Mouse (Mus musculus) urinary bladder, postnatal 10 days (tissue): ENCODE data around the gene Acot5.
A peak's percentile ranks its signal among the peaks of the same experiment; 100 is the strongest.
"Not testable (repeated sequence)": the region's sequence is repeated elsewhere in the genome, so short reads cannot be mapped to it uniquely, and the experiment has no call there.

Experiments used
- DNase-seq: peaks from one replicate; pipeline ENCODE4 v3.0.0; 2022; ENCODE audit warnings: low spot score

Gene Acot5

DNA sequence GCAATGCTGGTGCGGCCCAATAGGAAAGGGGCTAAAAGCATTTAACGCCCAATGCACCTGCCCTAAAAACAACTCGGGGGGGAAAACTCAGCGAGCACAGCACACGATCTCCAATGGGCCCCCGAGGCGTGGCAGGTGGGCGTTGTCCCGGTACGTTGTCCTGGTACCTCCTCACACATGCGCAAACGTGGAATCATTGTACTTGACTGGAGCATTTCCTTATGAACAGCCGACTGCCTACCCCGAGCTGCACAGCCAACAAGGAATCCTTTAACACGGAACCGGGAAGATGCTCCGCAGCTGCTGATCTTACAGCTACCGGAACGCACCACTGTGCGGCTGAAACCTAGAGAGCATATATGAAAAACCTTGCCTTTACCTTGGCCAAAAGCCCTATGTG is 6.8 kb upstream of the Acot5 start:
- no peak for DNase-seq

DNA sequence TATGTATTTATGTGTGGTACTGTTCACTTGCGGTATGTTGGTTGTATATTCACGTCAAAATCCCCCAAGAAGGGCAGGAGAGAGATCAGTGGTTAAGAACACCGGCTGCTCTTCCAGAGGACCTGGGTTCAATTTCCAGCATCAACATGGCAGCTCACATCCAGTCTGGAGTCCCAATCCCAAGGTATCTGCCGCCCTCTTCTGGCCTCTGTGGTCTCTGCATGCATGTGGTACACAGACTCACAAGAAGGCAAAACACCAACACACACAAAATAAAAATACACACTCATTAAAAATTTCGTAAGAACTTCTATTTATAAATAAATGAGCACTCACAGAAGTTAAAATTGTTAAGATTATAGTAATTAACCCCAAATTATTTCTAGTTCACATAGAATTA is 5.9 kb upstream of the Acot5 start:
- no peak for DNase-seq

DNA sequence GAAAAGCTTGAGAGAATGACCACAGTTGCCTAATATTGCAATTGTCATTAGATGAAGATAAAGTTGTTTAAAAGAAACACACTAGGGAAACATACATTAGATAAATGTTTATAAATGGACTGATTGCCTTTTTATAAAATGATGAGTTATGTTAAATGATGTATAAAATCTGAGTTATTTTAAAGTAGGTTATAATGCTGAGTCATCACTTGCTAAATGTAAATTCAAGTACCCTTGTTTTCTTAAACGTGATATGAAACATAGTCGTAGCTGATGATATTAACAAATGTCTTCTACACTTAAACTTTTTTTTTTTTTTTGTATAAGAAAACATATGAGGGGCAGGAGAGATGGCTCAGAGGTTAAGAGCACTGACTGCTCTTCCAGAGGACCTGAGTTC is 5.3 kb upstream of the Acot5 start:
- no peak for DNase-seq

DNA sequence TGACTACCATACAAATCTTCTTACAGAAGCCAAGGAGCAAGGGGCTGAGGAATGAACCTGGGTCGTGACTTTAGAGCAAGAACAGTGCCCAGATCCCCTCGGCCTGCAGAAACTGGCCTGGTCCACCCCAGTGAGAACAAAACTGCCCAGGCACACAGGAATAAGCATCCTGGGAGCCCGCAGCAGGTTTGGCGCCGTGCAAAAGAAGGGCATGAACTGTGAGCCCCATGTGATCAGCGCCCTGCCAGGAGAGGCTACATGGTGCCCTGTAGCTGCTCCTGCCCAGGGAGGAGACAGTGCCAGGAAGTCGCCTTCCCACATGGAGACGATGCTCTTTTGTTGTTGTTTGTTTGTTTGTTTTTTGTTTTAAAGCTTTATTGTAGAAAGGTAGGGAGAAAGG is 4.5 kb upstream of the Acot5 start:
- no peak for DNase-seq

DNA sequence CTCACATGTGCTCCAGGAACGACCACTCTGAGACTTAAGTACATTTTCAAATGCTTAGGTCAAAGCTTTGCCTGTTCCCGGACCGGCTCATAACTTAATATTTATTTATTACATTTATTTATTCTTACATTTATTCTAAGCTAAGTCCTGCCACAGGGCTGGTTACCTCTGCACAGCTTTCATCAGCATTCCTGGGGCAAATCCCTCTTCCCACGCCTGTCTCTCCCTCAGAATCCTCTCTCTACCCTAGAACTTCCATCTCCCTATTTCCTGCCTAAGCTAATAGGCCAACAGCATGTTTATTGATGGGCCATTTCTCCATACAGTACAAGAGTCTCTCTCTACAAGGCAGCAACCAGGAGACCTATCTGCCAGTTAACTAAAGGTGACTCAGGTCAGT is 1.4 kb upstream of the Acot5 start:
- no peak for DNase-seq

DNA sequence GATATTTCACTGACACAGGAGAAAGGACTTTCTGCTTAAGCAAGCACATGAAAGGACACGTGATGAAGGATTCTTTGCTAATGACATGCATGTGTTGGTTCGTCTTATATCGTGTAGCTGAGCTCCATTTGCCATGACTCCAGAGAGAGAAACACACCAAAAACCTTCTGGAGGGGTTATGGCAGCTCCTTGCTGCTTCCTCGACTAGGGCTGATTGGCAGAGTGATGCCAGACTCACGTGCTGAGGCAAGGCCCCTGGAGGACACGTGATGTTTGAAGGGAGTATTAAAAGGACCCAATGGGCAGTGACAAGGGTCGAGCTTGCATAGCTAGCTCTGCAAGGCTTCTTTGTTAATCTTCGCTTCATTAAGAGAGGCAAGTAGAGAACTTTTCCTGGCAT is 829 bp upstream of the Acot5 start:
- no peak for DNase-seq

DNA sequence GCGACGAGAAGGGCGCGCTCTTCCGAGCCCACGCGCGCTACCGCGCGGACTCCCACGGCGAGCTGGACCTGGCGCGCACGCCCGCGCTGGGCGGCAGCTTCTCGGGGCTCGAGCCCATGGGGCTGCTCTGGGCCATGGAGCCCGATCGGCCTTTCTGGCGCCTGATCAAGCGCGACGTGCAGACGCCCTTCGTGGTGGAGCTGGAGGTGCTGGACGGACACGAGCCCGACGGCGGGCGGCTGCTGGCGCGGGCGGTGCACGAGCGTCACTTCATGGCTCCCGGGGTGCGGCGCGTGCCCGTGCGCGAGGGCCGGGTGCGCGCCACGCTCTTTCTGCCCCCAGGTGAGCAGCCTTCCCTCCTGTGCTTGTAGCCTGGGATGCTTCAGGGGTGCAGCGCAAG is 457 bp downstream of the Acot5 start:
- DNase-seq = not testable (repeated sequence)

DNA sequence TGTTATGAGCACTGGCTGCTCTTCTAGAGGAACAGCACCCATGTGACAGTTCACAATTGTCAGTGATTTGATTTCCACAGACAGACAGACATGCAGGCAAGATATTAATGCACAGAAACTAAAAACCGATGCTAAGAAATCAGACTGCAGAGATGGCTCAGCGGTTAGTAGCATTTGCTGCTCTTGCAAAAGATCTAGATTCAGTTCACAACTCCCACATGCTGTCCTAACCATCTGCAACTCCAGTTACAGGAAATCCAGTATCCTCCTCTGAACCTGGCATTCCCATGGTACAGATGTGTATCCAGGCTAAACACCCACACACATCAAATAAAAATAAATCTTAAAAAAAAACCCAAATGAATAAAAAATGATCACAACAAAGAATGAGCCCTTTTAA is 2.6 kb downstream of the Acot5 start:
- no peak for DNase-seq

DNA sequence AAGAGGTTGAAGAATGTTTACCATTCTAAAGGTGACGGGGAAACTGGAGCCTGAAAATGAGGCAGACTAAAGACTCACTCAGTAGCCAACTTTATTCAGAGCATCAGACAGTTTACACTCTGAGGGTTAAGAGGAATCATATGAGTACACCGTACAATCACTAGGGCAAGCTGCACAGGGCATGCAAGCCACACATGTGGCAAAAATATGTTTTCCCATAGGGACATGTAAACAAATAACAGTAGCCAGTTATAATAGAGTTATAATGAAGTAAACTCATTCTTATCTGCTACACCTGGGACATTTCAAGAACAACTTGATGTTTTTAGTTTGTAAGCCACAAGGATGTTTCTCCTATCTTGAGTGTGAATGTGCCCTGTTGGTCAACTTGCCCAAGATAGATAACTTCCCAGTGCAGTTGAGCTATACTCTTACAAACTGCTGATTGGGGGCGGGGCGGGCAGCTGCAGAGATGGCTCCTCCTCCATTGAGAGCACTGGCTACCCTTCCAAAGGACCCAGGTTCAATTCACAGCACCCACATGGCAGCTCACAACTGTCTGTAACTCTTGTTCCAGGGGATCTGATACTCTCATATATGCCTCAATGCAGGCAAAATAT is 8.4 kb downstream of the Acot5 start:
- no peak for DNase-seq

DNA sequence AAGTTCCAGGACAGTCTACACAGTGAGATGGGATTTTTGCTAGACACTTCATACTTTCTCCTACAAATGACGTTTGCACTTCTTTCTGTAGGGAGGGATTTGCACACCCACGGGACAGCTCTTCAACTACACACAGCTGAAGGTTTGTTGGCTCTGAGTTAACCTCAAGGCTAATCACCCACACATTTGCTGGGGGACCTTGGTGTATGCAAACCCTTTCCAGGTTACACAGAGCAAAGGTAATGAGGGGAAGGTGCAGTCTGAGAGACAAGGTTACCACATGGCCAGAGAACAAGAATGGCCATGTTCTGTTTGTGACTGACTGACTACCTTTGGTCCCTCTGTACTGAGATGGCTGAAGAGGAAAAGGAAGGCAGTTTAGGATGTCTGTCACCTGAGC is 14.7 kb downstream of the Acot5 start:
- no peak for DNase-seq

DNA sequence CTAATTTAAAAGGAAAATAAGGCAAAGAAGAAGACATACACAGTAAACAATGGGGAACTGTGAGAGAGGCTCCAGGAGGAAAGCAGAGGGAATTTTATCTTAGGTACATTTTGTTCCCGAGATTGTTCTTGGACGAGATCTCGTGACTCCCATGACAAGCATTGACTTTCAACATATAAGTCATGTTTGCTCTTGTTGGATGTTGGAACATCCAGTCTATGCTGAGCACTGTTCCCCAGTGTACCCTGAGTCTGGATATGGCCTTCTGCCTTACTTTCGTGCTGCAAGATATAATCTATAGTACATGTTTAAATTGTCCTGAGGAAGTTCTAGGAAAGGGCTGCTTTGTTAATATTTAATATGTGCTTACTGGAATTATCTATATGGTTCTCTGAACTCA is 15.5 kb downstream of the Acot5 start:
- no peak for DNase-seq

DNA sequence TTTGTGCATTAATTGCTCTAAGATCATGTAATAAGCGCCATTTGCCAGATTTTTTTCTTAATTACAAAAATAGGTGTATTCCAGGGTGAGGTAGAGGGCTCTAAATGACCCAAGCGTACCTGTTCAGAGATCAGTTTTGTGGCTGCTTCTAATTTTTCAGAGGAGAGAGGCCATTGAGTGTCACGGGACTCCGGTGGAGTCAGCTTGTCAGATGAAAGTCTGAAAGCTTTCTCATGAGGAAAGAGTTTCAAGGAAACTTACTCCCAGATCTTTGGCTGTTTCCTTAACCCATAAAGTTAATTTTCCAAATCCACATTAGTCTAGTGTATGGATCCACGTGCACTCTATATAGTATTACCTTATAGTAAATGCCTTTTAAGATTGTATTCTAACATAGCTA is 25.5 kb downstream of the Acot5 start:
- not testable (repeated sequence) for DNase-seq

DNA sequence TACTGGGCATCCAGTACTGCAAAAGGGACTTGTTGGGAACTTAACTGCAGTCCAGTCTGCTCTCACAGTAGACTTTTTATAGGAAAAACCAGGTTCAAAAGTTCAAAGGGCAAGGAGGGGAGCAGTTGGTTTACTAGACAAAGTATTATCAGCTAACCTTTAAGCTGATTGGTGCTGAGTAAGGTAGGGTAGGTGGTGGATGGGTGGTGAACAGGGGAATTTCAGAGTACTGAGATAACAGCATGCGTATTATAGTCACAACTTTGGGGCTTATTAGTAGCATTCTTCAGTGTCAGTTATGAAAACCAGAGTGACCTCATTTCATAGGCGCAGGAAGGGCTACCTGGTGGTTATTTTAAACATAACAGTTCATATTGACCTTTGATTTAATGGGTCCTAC is 30.5 kb downstream of the Acot5 start:
- DNase-seq = no peak

DNA sequence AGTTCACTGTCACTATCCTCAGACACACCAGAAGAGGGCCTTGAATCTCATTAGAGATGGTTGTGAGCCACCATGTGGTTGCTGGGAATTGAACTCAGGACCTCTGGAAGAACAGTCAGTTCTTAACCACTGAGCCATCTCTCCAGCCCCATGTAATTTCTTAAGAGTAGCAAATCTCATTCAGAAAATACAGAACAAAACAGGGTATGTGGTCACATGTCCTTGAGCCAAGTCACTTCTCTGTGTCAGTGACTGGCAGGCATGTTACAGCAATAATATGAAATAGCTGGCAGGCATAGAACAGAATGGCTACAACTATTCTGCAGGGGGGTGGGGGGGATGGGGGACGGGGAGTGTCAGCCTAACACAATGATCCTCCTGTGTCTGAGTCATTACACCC is 30.9 kb downstream of the Acot5 start:
- DNase-seq = no peak

DNA sequence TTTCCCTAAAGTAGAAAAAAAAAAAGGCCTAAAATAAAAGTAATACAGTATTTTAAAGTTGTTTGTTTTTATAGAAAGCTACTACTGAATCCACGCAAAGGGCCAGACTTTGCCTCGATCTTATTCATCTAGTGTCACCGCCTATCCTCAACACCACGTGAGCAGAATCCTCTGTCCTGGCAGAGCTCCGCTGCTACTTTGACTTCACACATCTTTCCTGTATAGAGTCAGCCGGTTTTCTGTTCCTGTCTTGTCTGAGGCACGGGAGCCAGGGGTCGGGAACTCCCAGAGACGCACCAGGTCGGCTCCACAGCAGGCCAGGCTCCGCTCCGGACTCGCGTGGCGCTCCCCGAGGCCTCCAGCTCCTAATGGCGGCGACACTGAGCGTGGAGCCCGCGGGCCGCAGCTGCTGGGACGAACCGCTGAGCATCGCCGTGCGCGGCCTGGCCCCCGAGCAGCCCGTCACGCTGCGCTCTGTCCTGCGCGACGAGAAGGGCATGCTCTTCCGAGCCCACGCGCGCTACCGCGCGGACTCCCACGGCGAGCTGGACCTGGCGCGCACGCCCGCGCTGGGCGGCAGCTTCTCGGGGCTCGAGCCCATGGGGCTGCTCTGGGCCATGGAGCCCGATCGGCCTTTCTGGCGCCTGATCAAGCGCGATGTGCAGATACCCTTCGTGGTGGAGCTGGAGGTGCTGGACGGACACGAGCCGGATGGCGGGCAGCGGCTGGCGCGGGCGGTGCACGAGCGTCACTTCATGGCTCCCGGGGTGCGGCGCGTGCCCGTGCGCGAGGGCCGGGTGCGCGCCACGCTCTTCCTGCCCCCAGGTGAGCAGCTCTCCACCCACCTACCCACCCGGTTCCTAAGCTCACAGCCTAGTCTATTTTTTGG is 31.7 kb downstream of the Acot5 start, which contains the start of gene Acot6:
Acot6 (plus strand) TSS at position 51 of the 889 bp plus-strand sequence.
- DNase-seq = not testable (repeated sequence)

DNA sequence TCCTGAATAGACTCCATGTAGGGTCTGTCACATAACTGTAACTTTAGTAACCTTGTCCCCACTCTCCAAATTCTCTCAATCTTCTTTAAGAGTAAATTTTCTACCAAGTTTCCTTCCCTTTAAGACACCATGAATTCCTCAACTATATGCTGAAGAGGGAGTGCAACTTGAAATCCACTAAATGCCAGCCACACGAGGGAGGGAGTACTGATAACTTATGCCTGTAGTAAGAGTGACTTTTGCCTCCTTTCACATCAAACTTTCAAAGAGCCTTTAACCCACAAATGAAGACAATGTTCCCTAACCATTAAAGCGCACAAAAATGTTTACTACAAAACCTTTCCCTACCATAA is 32.3 kb downstream of the Acot5 start:
- DNase-seq = no peak

DNA sequence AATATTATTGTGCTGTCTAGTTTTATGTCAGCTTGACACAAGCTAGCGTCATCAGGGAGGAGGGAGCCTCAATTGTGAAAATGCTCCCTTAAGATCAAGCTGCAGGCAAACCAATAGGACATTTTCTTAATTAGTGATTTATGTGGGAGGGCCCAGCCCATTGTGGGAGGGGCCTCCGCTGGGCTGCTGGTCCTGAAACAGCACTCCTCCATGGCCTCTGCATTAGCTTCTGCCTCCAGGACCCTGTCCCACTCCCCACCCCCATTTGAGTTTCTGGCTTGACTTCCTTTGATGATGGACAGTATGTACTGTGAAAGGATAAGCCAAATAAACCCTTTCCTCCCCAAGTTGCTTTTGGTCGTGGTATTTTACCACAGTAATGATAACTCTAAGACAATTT is 37.9 kb downstream of the Acot5 start:
- DNase-seq = no peak

DNA sequence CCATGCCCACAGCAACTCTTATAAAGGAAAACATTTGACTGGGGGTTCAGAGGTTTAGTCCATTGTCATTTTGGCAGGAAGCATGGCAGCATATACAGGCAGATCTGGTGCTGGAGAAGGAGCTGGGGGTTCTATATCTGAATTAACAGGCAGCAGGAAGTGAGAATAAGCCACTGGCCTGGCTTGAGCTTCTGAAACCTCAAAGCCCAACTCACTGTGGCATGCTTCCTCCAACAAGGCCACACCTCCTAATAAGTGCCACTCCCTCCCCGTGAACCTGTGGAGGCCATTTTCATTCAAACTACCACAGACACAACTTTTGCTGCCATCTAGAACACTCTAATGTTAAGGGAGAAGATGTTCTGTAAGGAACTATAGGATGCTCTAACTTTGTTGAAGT is 38.6 kb downstream of the Acot5 start:
- no peak for DNase-seq

DNA sequence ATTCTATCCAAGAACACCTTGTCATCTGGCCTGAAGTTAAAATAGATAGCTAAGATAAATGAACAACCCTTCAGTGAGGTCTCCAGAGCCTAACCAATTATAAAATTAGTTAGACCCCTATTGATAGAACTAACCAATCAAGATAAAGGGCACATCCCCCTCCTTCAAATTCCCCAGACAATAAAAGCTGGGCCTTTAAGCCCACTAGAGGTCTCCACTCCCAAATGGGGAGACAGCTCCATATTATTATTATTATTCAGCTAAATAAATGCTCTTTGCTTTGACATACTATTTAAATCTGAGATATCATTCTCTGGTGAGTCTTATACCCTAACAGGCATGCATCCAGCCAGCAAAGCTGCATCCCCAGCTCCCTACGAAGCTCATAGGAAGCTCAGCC is 40.8 kb downstream of the Acot5 start:
- no peak for DNase-seq

DNA sequence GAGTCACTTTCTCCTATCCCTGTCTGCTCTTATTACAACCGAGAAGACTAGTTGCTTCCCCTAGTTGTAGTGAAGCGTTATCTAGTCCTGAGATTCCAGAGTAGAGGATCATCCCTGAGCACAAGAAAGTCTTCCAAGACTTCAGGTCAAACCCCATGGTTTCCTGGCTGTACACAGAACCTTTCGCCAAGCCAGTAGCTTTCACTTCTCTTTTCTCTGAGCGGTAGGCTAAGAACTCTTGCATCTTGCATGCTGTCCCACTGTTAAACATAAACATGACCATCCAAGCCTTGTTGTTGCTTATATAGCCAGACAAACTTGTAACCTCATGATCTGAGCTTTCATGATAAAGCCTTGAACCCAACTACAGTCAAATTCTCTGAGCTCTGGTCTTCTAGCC is 41.7 kb downstream of the Acot5 start:
- no peak for DNase-seq

DNA sequence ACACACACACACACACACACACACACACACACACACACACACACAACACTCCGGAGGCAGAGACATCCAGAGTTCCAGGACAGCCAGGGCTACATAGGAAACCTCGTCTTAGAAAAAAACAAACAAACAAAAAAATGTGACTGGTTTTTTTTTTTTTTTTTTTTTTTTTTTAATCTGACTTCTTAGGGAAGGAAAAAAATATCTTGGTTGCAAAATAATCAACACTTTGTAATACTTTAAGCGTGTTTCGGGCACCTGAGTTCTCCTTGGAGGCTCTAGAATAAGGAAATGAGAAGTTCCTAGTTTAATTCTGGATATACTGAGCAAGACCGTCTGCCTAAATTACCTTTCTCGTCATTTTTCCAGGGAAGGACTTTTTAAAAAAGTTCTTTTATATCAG is 44.6 kb downstream of the Acot5 start:
- no peak for DNase-seq

DNA sequence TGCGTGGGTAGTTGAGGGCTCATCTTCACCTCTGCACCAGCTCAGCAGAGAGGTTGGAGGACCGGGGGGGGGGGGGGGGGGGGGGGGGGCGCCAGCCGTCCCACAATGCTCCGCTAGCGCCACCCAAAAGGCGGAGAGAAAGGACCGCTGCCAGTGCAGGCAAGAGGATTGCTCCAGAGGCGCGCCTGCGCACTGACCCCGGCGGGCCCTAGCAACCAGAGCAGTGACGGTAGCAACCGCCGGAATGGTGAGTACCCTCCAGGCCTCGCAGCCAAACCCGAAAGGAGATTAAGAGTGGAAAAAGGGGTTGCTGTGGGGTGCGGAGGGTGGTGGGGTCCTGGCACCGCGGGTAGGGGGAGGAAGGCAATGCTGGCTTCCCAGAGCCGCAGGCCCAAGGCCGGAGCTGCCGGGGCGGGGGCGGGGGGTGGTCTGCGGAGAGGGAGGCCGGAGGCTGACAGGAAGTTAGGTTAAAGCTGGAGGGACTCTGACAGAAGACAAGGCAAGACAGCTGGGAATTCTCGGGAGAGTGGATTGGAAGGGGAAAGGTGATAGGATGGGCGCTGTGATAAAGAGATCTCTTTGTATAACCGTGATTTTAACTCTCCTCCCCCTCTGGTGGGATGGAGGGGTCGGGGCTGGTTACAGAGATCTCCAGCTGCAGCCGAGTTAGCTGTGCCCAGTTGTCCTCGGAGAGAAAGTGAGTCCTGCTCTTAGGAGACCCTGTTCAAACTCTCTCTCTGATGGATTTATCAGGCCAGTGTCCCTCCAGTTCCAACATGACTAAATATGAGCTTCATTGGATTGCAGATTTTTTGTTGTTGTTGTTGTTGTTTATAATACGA is 45.2 kb downstream of the Acot5 start, which contains the start of gene Dnal1:
Dnal1 (plus strand) TSS at position 214 of the 842 bp plus-strand sequence.
- DNase-seq = peak; percentile 63

DNA sequence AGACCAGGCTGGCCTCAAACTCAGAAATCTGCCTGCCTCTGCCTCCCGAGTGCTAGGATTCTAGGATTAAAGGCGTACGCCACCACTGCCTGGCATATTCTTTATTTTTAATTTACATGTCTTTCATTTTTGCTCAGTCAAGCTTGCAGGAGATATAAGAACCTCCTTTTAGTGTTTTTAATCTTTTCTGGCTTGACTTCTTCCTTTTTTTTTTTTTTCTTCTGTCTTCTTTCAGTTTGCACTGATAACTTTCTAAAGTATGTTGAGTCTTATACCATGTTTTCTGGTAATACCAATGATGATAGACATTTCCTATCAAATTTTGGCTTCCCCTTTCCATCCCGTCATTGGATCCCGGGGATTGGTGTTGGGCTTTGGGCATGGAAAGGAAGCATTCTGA is 50.5 kb downstream of the Acot5 start:
- DNase-seq = no peak
